Comparison of ENCODE assay signal across 10 mouse cellular contexts in the genomic region with DNA sequence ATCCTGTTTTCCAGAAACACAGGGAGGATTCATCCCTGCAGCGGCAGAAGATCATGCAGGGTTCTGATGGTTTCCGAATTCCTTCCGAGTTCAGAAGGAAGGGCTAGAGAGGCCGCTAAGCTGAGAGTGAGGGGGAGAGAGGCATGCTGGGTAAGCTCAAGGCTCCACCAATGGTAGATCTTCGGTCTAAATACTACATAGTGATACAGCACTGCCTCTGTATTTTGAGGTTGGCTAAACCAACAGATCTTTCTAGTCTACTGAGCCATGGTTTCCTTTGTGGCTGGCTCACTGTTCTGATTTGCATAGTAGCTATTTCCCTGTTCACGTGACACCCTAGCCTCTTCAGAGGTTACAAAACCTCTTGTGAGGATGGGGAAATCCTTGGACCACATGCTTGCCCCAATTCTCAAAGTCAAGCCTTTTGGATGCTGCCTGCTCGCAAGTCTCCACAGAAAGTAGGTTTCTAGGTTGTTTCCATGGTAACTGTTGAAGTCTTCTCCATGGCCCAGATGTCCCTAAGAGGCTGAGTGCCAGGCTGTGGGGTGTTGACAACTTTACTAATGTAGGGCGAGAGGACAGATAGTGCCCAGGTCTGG. TPM values are rescaled to one million over a fixed set of nuclear protein-coding genes. Genes with fewer than 3 reads are reported as not detected.
DNase-seq lines count a peak whose midpoint lies in the region; ATAC-seq lines count a peak whose summit lies in the region.
"Had no signal": no experiment of that assay in that cellular context is flagged by ENCODE, and none has a peak within 500 bp of the region (broad histone marks: within the 10 kb centered on the region; RNA-seq: fewer than 3 reads in every experiment).

No protein-coding gene starts in this region.

- peak overlapping the region; percentile 60; the same call in 1 of the 2 replicates for H3K27ac ChIP-seq in midbrain, embryonic 16.5 days (ENCODE audit: low read length)
- H3K27ac ChIP-seq in midbrain, embryonic 11.5 days (ENCODE audit: low read depth, low read length), result no peak overlapping the region
- no peak overlapping the region for H3K27ac ChIP-seq in liver, embryonic 11.5 days (ENCODE audit: low read depth, low read length)
- H3K27ac ChIP-seq: hindbrain, embryonic 14.5 days had no signal

- H3K9ac ChIP-seq in midbrain, embryonic 16.5 days (ENCODE audit: low read depth, low read length), result no peak overlapping the region
- no peak overlapping the region for H3K9ac ChIP-seq in midbrain, embryonic 11.5 days (ENCODE audit: low read length)
- H3K9ac ChIP-seq in liver, embryonic 11.5 days (ENCODE audit: low read depth, low read length), result no peak overlapping the region
- H3K9ac ChIP-seq: hindbrain, embryonic 14.5 days; lung, embryonic 14.5 days had no signal

- no peaks in the 10 kb centered on the region for H3K4me1 ChIP-seq in midbrain, embryonic 16.5 days (ENCODE audit: control insufficient read depth, insufficient read depth, low read length)
- H3K4me1 ChIP-seq in midbrain, embryonic 11.5 days (ENCODE audit: control insufficient read depth, insufficient read depth, low read length), result no peaks in the 10 kb centered on the region
- H3K4me1 ChIP-seq in liver, embryonic 11.5 days (replicated peaks; ENCODE audit: control insufficient read depth, insufficient read depth, low read length), result no peaks in the 10 kb centered on the region

- no peaks in the 10 kb centered on the region for H3K27me3 ChIP-seq in midbrain, embryonic 16.5 days (ENCODE audit: control insufficient read depth, insufficient read depth, low read depth, low read length)
- no peaks in the 10 kb centered on the region for H3K27me3 ChIP-seq in midbrain, embryonic 11.5 days (ENCODE audit: control insufficient read depth, insufficient read depth, low read length)
- H3K27me3 ChIP-seq in liver, embryonic 11.5 days (replicated peaks; ENCODE audit: control insufficient read depth, insufficient read depth, low read length), result no peaks in the 10 kb centered on the region

- H3K4me2 ChIP-seq in midbrain, embryonic 16.5 days (ENCODE audit: low read length), result no peak overlapping the region
- H3K4me2 ChIP-seq in midbrain, embryonic 11.5 days, result no peak overlapping the region
- no peak overlapping the region for H3K4me2 ChIP-seq in liver, embryonic 11.5 days
- H3K4me2 ChIP-seq: hindbrain, embryonic 14.5 days; lung, embryonic 14.5 days had no signal

- H3K4me3 ChIP-seq in midbrain, embryonic 16.5 days (ENCODE audit: low read depth, low read length), result no peak overlapping the region
- H3K4me3 ChIP-seq in midbrain, embryonic 11.5 days (ENCODE audit: low read depth, low read length), result no peak overlapping the region
- no peak overlapping the region for H3K4me3 ChIP-seq in liver, embryonic 11.5 days (ENCODE audit: low read depth, low read length)

- WGBS in midbrain, embryonic 16.5 days, result 73% methylated on average over 8 of the region's 8 CpGs
- WGBS in midbrain, embryonic 11.5 days, result 83% methylated on average over 8 of the region's 8 CpGs
- WGBS in liver, embryonic 11.5 days, result 78% methylated on average over 8 of the region's 8 CpGs

- ATAC-seq in midbrain, embryonic 16.5 days, result peak; percentile 64; the same call in 1 of the 2 replicates
- ATAC-seq in midbrain, embryonic 11.5 days (ENCODE audit: low FRiP score), result no peak
- no peak for ATAC-seq in liver, embryonic 11.5 days (replicated peaks; ENCODE audit: low FRiP score)

- intact Hi-C loops in left cerebral cortex, postnatal 10 days (cut with DNase I), result loop anchor here (10.0 kb wide), 1 partner anchor 185 kb away; no protein-coding TSS in a partner anchor

- H3K9me3 ChIP-seq in midbrain, embryonic 16.5 days (replicated peaks; ENCODE audit: control insufficient read depth, low read length, poor library complexity, severe bottlenecking), result no peaks in the 10 kb centered on the region
- H3K9me3 ChIP-seq in midbrain, embryonic 11.5 days (ENCODE audit: control insufficient read depth, low read length), result no peaks in the 10 kb centered on the region
- no peaks in the 10 kb centered on the region for H3K9me3 ChIP-seq in liver, embryonic 11.5 days (ENCODE audit: control insufficient read depth, low read length)

- no peaks in the 10 kb centered on the region for H3K36me3 ChIP-seq in midbrain, embryonic 16.5 days (ENCODE audit: control insufficient read depth, insufficient read depth, low read length)
- H3K36me3 ChIP-seq in midbrain, embryonic 11.5 days (ENCODE audit: control insufficient read depth, insufficient read depth, low read length), result no peaks in the 10 kb centered on the region
- H3K36me3 ChIP-seq in liver, embryonic 11.5 days (ENCODE audit: control insufficient read depth, insufficient read depth, low read length), result no peaks in the 10 kb centered on the region

- no peak for DNase-seq in midbrain, embryonic 11.5 days (ENCODE audit: low spot score, missing footprints)
- peak; percentile 38 to 69 for DNase-seq in cerebellum, postnatal 25 days
- DNase-seq in left cerebral cortex, postnatal 10 days (ENCODE audit: extremely low spot score in 1 of 2, low spot score in 2 of 2), result peak; percentile 50 to 52
- peak; percentile 11 for DNase-seq in thymus, postnatal 14 days
- no peak for DNase-seq in liver, embryonic 11.5 days (ENCODE audit: low spot score)
- no peak for DNase-seq in spleen, postnatal 14 days (ENCODE audit: low spot score in 2 of 2)
- DNase-seq in T-cell, adult 2 months (ENCODE audit: low spot score), result no peak

RNA-seq across cellular contexts. Expression of a gene that starts 4.8 kb away (rescaled TPM):
- polyA plus RNA-seq in midbrain, embryonic 16.5 days (2015; fragmentation: Nextera tagmentation; extraction: Ambion mirVana), result 0.29 and 0.46 TPM in 2 replicates
- polyA plus RNA-seq in midbrain, embryonic 11.5 days (2014; fragmentation: Nextera tagmentation; extraction: Ambion mirVana), result 0.26 and 0.61 TPM in 2 replicates
- under 1 TPM in 1 of 2 experiments, not detected in 1; 0.28 TPM for total RNA-seq in left cerebral cortex, postnatal 10 days (2021)
- polyA plus RNA-seq in liver, embryonic 11.5 days (2014; fragmentation: Nextera tagmentation; extraction: Ambion mirVana), result 0.32 TPM in 1 of 2 replicates, not detected in the other

RNA-seq across cellular contexts. Expression of a gene that starts 19.0 kb away (rescaled TPM):
- polyA plus RNA-seq in midbrain, embryonic 16.5 days (2015; fragmentation: Nextera tagmentation; extraction: Ambion mirVana), result not detected in 2 replicates
- not detected in 2 replicates for polyA plus RNA-seq in midbrain, embryonic 11.5 days (2014; fragmentation: Nextera tagmentation; extraction: Ambion mirVana)
- not detected for total RNA-seq in left cerebral cortex, postnatal 10 days (2021)
- polyA plus RNA-seq in liver, embryonic 11.5 days (2014; fragmentation: Nextera tagmentation; extraction: Ambion mirVana), result not detected in 2 replicates
- polyA plus RNA-seq: hindbrain, embryonic 14.5 days; lung, embryonic 14.5 days had no signal

RNA-seq across cellular contexts. Expression of a gene that starts 19.2 kb away (rescaled TPM):
- 28.9 and 29.8 TPM in 2 replicates for polyA plus RNA-seq in midbrain, embryonic 16.5 days (2015; fragmentation: Nextera tagmentation; extraction: Ambion mirVana)
- 31.6 and 38.3 TPM in 2 replicates for polyA plus RNA-seq in midbrain, embryonic 11.5 days (2014; fragmentation: Nextera tagmentation; extraction: Ambion mirVana)
- total RNA-seq in left cerebral cortex, postnatal 10 days (2021), result 10 to 100 TPM; 10.6 to 11.3 TPM
- 10.0 and 13.1 TPM in 2 replicates for polyA plus RNA-seq in liver, embryonic 11.5 days (2014; fragmentation: Nextera tagmentation; extraction: Ambion mirVana)

RNA-seq across cellular contexts. Expression of a gene that starts 32.2 kb away (rescaled TPM):
- 0.19 TPM in 2 replicates for polyA plus RNA-seq in midbrain, embryonic 16.5 days (2015; fragmentation: Nextera tagmentation; extraction: Ambion mirVana)
- 0.68 and 0.94 TPM in 2 replicates for polyA plus RNA-seq in midbrain, embryonic 11.5 days (2014; fragmentation: Nextera tagmentation; extraction: Ambion mirVana)
- under 1 TPM; 0.20 to 0.21 TPM for total RNA-seq in left cerebral cortex, postnatal 10 days (2021)
- polyA plus RNA-seq in liver, embryonic 11.5 days (2014; fragmentation: Nextera tagmentation; extraction: Ambion mirVana), result not detected in 2 replicates
- polyA plus RNA-seq: hindbrain, embryonic 14.5 days; lung, embryonic 14.5 days had no signal

RNA-seq across cellular contexts. Expression of a gene that starts 47.2 kb away (rescaled TPM):
- polyA plus RNA-seq in midbrain, embryonic 16.5 days (2015; fragmentation: Nextera tagmentation; extraction: Ambion mirVana), result 0.14 and 0.29 TPM in 2 replicates
- not detected in 2 replicates for polyA plus RNA-seq in midbrain, embryonic 11.5 days (2014; fragmentation: Nextera tagmentation; extraction: Ambion mirVana)
- not detected for total RNA-seq in left cerebral cortex, postnatal 10 days (2021)
- not detected in 2 replicates for polyA plus RNA-seq in liver, embryonic 11.5 days (2014; fragmentation: Nextera tagmentation; extraction: Ambion mirVana)
- polyA plus RNA-seq: lung, embryonic 14.5 days had no signal

Comparison
In these comparisons a context has a peak if more than half of its experiments do, and no peak if none do; other contexts are left out.
1. DNase-seq: peak in cerebellum, postnatal 25 days (2 of 2), left cerebral cortex, postnatal 10 days (2 of 2) and thymus, postnatal 14 days (single experiment); none in midbrain, embryonic 11.5 days (single experiment), liver, embryonic 11.5 days (single experiment), spleen, postnatal 14 days (0 of 2) and T-cell, adult 2 months (single experiment).